Mouse (Mus musculus) E14TG2a.4 (cell line): ENCODE measurements around the gene Prr22.

Source experiments
- CTCF ChIP-seq: conservative IDR thresholded peaks from 2 replicates; pipeline ENCODE4 v1.5.1; 2014; ENCODE audit warnings: low read length
- POU5F1 ChIP-seq: IDR thresholded peaks from 2 replicates; pipeline ENCODE4 v1.6.1; 2014; ENCODE audit warnings: low read length, borderline replicate concordance

DNA sequence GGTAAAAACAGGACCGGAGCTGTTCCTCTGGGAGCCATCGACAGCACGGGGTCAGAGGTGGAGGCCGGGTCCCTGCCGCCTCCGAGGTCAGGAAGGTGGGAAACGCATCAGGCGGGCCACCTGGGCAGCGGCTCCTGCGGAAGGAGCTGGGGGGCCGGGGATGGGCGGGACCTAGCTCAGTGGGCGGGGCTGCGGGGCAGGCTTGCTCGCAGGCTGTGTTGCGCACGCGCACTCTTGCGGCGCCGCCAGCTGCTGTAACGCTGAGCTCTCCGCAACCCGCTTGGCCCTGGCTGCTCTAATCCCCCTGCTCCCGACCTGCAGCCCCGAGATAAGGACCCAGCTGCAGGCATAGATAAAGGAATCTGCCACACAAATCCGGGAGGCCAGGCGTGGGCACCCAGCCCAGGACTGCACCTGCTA, 8.0 kb upstream of the Prr22 start:
- TF ChIP-seq CTCF (no peak), POU5F1 (no peak)
